Mouse (Mus musculus): ENCODE data around the gene Ifitm2. TPM values are rescaled to one million over a fixed set of nuclear protein-coding genes. Genes with fewer than 3 reads are reported as not detected.
"Not testable (repeated sequence)": the region's sequence is repeated elsewhere in the genome, so short reads cannot be mapped to it uniquely, and the experiment has no call there.

Ifitm2 gene
- polyA plus RNA-seq, 1 experiment from 2014 or later = 126 TPM

GRCm38 (mm10) chr7:140982971-140983370 lies 27.2 kb upstream of the Ifitm2 start:
- 94% methylated on average over 7 of the region's 7 CpGs for WGBS
- no peak for ATAC-seq (replicated peaks)
- no peak overlapping the region for H3K4me3 ChIP-seq

GRCm38 (mm10) chr7:140981704-140982103 lies 25.9 kb upstream of the Ifitm2 start:
- no peak for ATAC-seq (replicated peaks)
- H3K4me2 ChIP-seq (replicated peaks) = no peak overlapping the region
- H3K27ac ChIP-seq (replicated peaks) = no peak overlapping the region
- WGBS = 92% methylated on average over 8 of the region's 8 CpGs
- no peak overlapping the region for H3K4me3 ChIP-seq
- no peaks in the 10 kb centered on the region for H3K27me3 ChIP-seq
- H3K9me3 ChIP-seq = no peaks in the 10 kb centered on the region
- no peak overlapping the region for H3K9ac ChIP-seq (replicated peaks)
- no peaks in the 10 kb centered on the region for H3K36me3 ChIP-seq
- no peaks in the 10 kb centered on the region for H3K4me1 ChIP-seq

More at GRCm38 (mm10) chr7:140982971-140983370, 27.2 kb upstream of the Ifitm2 start:
- Histone ChIP-seq H3K27ac (replicated peaks) (no peak overlapping the region), H3K9me3 (no peaks in the 10 kb centered on the region), H3K27me3 (no peaks in the 10 kb centered on the region), H3K36me3 (no peaks in the 10 kb centered on the region), H3K9ac (replicated peaks) (no peak overlapping the region), H3K4me1 (no peaks in the 10 kb centered on the region), H3K4me2 (replicated peaks) (no peak overlapping the region)

- not testable (repeated sequence) for H3K4me3 ChIP-seq; H3K9me3 ChIP-seq; H3K27me3 ChIP-seq; H3K4me1 ChIP-seq; H3K36me3 ChIP-seq; H3K9ac ChIP-seq (replicated peaks); ATAC-seq (replicated peaks); H3K4me2 ChIP-seq (replicated peaks); H3K27ac ChIP-seq (replicated peaks)
- WGBS = 95% methylated on average over 9 of the region's 9 CpGs
Observed at GRCm38 (mm10) chr7:140976720-140977119, 20.9 kb upstream of the Ifitm2 start.

- H3K27ac ChIP-seq (replicated peaks) = no peak overlapping the region
- no peaks in the 10 kb centered on the region for H3K4me1 ChIP-seq
- no peak overlapping the region for H3K4me3 ChIP-seq
- H3K9ac ChIP-seq (replicated peaks) = no peak overlapping the region
- no peak overlapping the region for H3K4me2 ChIP-seq (replicated peaks)
- ATAC-seq (replicated peaks) = no peak
- WGBS = 34% methylated on average over 3 of the region's 3 CpGs
- H3K36me3 ChIP-seq = no peaks in the 10 kb centered on the region
- H3K9me3 ChIP-seq = no peaks in the 10 kb centered on the region
- H3K27me3 ChIP-seq = no peaks in the 10 kb centered on the region
Observed at GRCm38 (mm10) chr7:140975465-140975864, 19.7 kb upstream of the Ifitm2 start.

- Histone ChIP-seq H3K27me3 (no peaks in the 10 kb centered on the region), H3K4me1 (no peaks in the 10 kb centered on the region), H3K4me2 (replicated peaks) (no peak overlapping the region), H3K27ac (replicated peaks) (no peak overlapping the region), H3K36me3 (no peaks in the 10 kb centered on the region), H3K9me3 (no peaks in the 10 kb centered on the region), H3K4me3 (no peak overlapping the region), H3K9ac (replicated peaks) (no peak overlapping the region)
- ATAC-seq (replicated peaks) = no peak
- WGBS = 13% methylated on average over 9 of the region's 9 CpGs
Observed at GRCm38 (mm10) chr7:140974940-140975339, 19.2 kb upstream of the Ifitm2 start.

GRCm38 (mm10) chr7:140973396-140974165 lies 17.8 kb upstream of the Ifitm2 start:
- ATAC-seq (replicated peaks) = no peak
- Histone ChIP-seq H3K27ac (replicated peaks) (no peak overlapping the region), H3K9ac (replicated peaks) (no peak overlapping the region), H3K36me3 (no peaks in the 10 kb centered on the region), H3K4me2 (replicated peaks) (no peak overlapping the region), H3K4me3 (no peak overlapping the region), H3K9me3 (no peaks in the 10 kb centered on the region), H3K4me1 (no peaks in the 10 kb centered on the region), H3K27me3 (no peaks in the 10 kb centered on the region)
- WGBS = 23% methylated on average over 14 of the region's 14 CpGs

GRCm38 (mm10) chr7:140971479-140972171 lies 15.8 kb upstream of the Ifitm2 start:
- no peaks in the 10 kb centered on the region for H3K4me1 ChIP-seq
- no peaks in the 10 kb centered on the region for H3K36me3 ChIP-seq
- no peak for ATAC-seq (replicated peaks)
- H3K4me3 ChIP-seq = no peak overlapping the region
- 89% methylated on average over 8 of the region's 8 CpGs for WGBS
- no peak overlapping the region for H3K9ac ChIP-seq (replicated peaks)
- H3K4me2 ChIP-seq (replicated peaks) = no peak overlapping the region
- no peak overlapping the region for H3K27ac ChIP-seq (replicated peaks)
- no peaks in the 10 kb centered on the region for H3K27me3 ChIP-seq
- no peaks in the 10 kb centered on the region for H3K9me3 ChIP-seq

- no peak overlapping the region for H3K27ac ChIP-seq (replicated peaks)
- no peaks in the 10 kb centered on the region for H3K27me3 ChIP-seq
- H3K4me2 ChIP-seq (replicated peaks) = no peak overlapping the region
- no peak overlapping the region for H3K9ac ChIP-seq (replicated peaks)
- H3K4me1 ChIP-seq = no peaks in the 10 kb centered on the region
- no peaks in the 10 kb centered on the region for H3K36me3 ChIP-seq
- no peak for ATAC-seq (replicated peaks)
- H3K9me3 ChIP-seq = no peaks in the 10 kb centered on the region
- H3K4me3 ChIP-seq = no peak overlapping the region
- WGBS = 52% methylated on average over 7 of the region's 7 CpGs
Observed at GRCm38 (mm10) chr7:140970931-140971330, 15.1 kb upstream of the Ifitm2 start.

GRCm38 (mm10) chr7:140968710-140969109 lies 12.9 kb upstream of the Ifitm2 start:
- H3K36me3 ChIP-seq; H3K4me2 ChIP-seq (replicated peaks); H3K27ac ChIP-seq (replicated peaks); ATAC-seq (replicated peaks); H3K9me3 ChIP-seq; H3K4me1 ChIP-seq; H3K27me3 ChIP-seq; H3K4me3 ChIP-seq; H3K9ac ChIP-seq (replicated peaks): not testable (repeated sequence)
- WGBS = 24% methylated on average over 3 of the region's 3 CpGs

- Histone ChIP-seq H3K27me3 (no peaks in the 10 kb centered on the region), H3K9me3 (no peaks in the 10 kb centered on the region), H3K4me3 (no peak overlapping the region), H3K9ac (replicated peaks) (no peak overlapping the region), H3K36me3 (no peaks in the 10 kb centered on the region), H3K4me1 (no peaks in the 10 kb centered on the region), H3K4me2 (replicated peaks) (no peak overlapping the region), H3K27ac (replicated peaks) (no peak overlapping the region)
- no peak for ATAC-seq (replicated peaks)
- 6% methylated on average over 14 of the region's 14 CpGs for WGBS
Observed at GRCm38 (mm10) chr7:140967862-140968591, 12.2 kb upstream of the Ifitm2 start.

GRCm38 (mm10) chr7:140966921-140967320 lies 11.1 kb upstream of the Ifitm2 start, which contains the start of gene Ifitm1:
Ifitm1 (plus strand) TSS chr7:140967221.
- no peaks in the 10 kb centered on the region for H3K36me3 ChIP-seq
- H3K9me3 ChIP-seq = no peaks in the 10 kb centered on the region
- no peak within 1 kb of the TSS for H3K4me2 ChIP-seq (replicated peaks)
- H3K4me1 ChIP-seq = no peaks in the 10 kb centered on the region
- no peak within 1 kb of the TSS for H3K4me3 ChIP-seq
- no peaks in the 10 kb centered on the region for H3K27me3 ChIP-seq
- WGBS = 88% methylated on average over 4 of the region's 4 CpGs
- H3K27ac ChIP-seq (replicated peaks) = no peak within 1 kb of the TSS
- ATAC-seq (replicated peaks) = no peak
- H3K9ac ChIP-seq (replicated peaks) = no peak within 1 kb of the TSS

- H3K27me3 ChIP-seq = no peaks in the 10 kb centered on the region
- no peaks in the 10 kb centered on the region for H3K9me3 ChIP-seq
- H3K9ac ChIP-seq (replicated peaks) = no peak overlapping the region
- no peaks in the 10 kb centered on the region for H3K36me3 ChIP-seq
- 12% methylated on average over 2 of the region's 2 CpGs for WGBS
- H3K4me3 ChIP-seq = no peak overlapping the region
- no peak overlapping the region for H3K4me2 ChIP-seq (replicated peaks)
- no peak for ATAC-seq (replicated peaks)
- H3K4me1 ChIP-seq = peaks cover 8% of the 10 kb centered on the region
- H3K27ac ChIP-seq (replicated peaks) = no peak overlapping the region
Observed at GRCm38 (mm10) chr7:140962733-140963132, 6.9 kb upstream of the Ifitm2 start.
